ENCODE assay signal across 7 mouse cellular contexts in the genomic region with DNA sequence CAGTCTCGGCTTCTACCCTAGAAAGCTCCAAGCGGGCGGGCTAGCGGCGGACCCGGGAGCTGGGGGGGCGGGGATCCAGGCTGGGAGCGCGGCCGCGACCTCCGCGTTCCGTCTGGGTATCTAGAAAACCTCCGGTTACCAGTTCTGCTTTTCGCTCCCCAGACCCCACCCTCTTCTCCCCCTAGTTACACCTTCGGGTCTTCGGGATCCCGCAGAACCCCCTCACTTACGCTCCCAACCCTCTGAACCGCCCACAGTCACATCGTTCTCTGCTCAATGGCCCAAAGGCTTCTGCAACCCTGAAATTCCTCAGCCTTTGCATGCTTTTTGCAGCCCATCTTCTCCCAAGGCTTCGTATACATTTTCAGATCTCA. TPM values are rescaled to one million over a fixed set of nuclear protein-coding genes. Genes with fewer than 3 reads are reported as not detected.
A peak's percentile ranks its signal among the peaks of the same experiment; 100 is the strongest.
DNase-seq lines count a peak whose midpoint lies in the region; ATAC-seq and TF ChIP-seq lines count a peak whose summit lies in the region.

No protein-coding gene starts in this region.

- DNase-seq in lung, postnatal 4 days: no peak
- no peak for DNase-seq in adrenal gland, adult (ENCODE audit: inconsistent age in 2 of 2, low spot score in 1 of 2)
- DNase-seq in cerebellum, adult 11 months: no peak

- no peaks in the 10 kb centered on the region; the same call in 1 of the 2 replicates for H3K27me3 ChIP-seq in lung, embryonic 15.5 days
- peaks cover 13% of the 10 kb centered on the region for H3K27me3 ChIP-seq in embryonic facial prominence, embryonic 13.5 days
- H3K27me3 ChIP-seq in intestine, postnatal 0 days (replicated peaks; ENCODE audit: control insufficient read depth, insufficient read depth, low read length): no peaks in the 10 kb centered on the region
- H3K27me3 ChIP-seq in small intestine, adult 2 months (ENCODE audit: control insufficient read depth, insufficient read depth, low read length): no peaks in the 10 kb centered on the region

- peak overlapping the region; percentile 67 for H3K27ac ChIP-seq in lung, embryonic 15.5 days
- peak overlapping the region; percentile 44; the same call in 1 of the 2 replicates for H3K27ac ChIP-seq in embryonic facial prominence, embryonic 13.5 days
- H3K27ac ChIP-seq in intestine, postnatal 0 days (ENCODE audit: low read depth, low read length): peak overlapping the region; percentile 35; the same call in 1 of the 2 replicates
- no peak overlapping the region for H3K27ac ChIP-seq in small intestine, adult 2 months (ENCODE audit: insufficient read depth, low read depth, low read length)

- H3K4me1 ChIP-seq in lung, embryonic 15.5 days: peaks cover 24% of the 10 kb centered on the region
- peaks cover 18% of the 10 kb centered on the region for H3K4me1 ChIP-seq in embryonic facial prominence, embryonic 13.5 days
- H3K4me1 ChIP-seq in intestine, postnatal 0 days (replicated peaks; ENCODE audit: control insufficient read depth, insufficient read depth, low read length): no peaks in the 10 kb centered on the region
- H3K4me1 ChIP-seq in small intestine, adult 2 months (ENCODE audit: control insufficient read depth, insufficient read depth, insufficient read length, low read length): peaks cover 2% of the 10 kb centered on the region; the same call in 1 of the 2 replicates

- H3K36me3 ChIP-seq in lung, embryonic 15.5 days: no peaks in the 10 kb centered on the region; the same call in 1 of the 2 replicates
- H3K36me3 ChIP-seq in embryonic facial prominence, embryonic 13.5 days: peaks cover 21% of the 10 kb centered on the region
- H3K36me3 ChIP-seq in intestine, postnatal 0 days (ENCODE audit: control insufficient read depth, insufficient read depth): peaks cover 10% of the 10 kb centered on the region; the same call in 1 of the 2 replicates
- peaks cover 2% of the 10 kb centered on the region; the same call in 1 of the 2 replicates for H3K36me3 ChIP-seq in small intestine, adult 2 months (ENCODE audit: control insufficient read depth, insufficient read depth, low read length)

- peak overlapping the region; percentile 87 for H3K4me3 ChIP-seq in lung, embryonic 15.5 days
- H3K4me3 ChIP-seq in embryonic facial prominence, embryonic 13.5 days: peak overlapping the region; percentile 68
- H3K4me3 ChIP-seq in intestine, postnatal 0 days (ENCODE audit: low read depth, low read length): peak overlapping the region; percentile 79
- H3K4me3 ChIP-seq in small intestine, adult 2 months (ENCODE audit: low read depth, low read length): peak overlapping the region; percentile 86

- WGBS in lung, embryonic 15.5 days: under 1% methylated on average over 22 of the region's 23 CpGs
- WGBS in embryonic facial prominence, embryonic 13.5 days: under 1% methylated on average over 23 of the region's 23 CpGs
- 1% methylated on average over 21 of the region's 23 CpGs for WGBS in intestine, postnatal 0 days
- under 1% methylated on average over 23 of the region's 23 CpGs for WGBS in small intestine, adult 2 months

- H3K4me2 ChIP-seq in lung, embryonic 15.5 days: peak overlapping the region; percentile 94
- H3K4me2 ChIP-seq in embryonic facial prominence, embryonic 13.5 days: peak overlapping the region; percentile 75
- peak overlapping the region; percentile 93 for H3K4me2 ChIP-seq in intestine, postnatal 0 days (replicated peaks; ENCODE audit: low read depth)

- 0 out of 2 replicates have a peak, but pooled peaks have one; percentile 1 for ATAC-seq in lung, embryonic 15.5 days (ENCODE audit: borderline replicate concordance, extremely low read depth, low FRiP score, low TSS enrichment)
- ATAC-seq in embryonic facial prominence, embryonic 13.5 days (ENCODE audit: insufficient number of reproducible peaks, insufficient read depth, low FRiP score, low TSS enrichment, low read depth): no peak
- 0 out of 2 replicates have a peak, but pooled peaks have one; percentile 1 for ATAC-seq in intestine, postnatal 0 days

- H3K9ac ChIP-seq in lung, embryonic 15.5 days: peak overlapping the region; percentile 79
- H3K9ac ChIP-seq in embryonic facial prominence, embryonic 13.5 days: peak overlapping the region; percentile 88
- H3K9ac ChIP-seq in intestine, postnatal 0 days (ENCODE audit: low read depth, low read length): peak overlapping the region; percentile 74

- 0 out of 2 replicates have a peak, but pooled peaks have one; percentile 3 for TF ChIP-seq CTCF in intestine, postnatal 0 days (IDR thresholded peaks at IDR 0.05; ENCODE audit: low read depth)
- TF ChIP-seq CTCF in small intestine, adult 2 months (IDR thresholded peaks at IDR 0.05; ENCODE audit: extremely low read depth, insufficient read length, insufficient replicate concordance, low read depth, low read length): no peak

- H3K9me3 ChIP-seq in lung, embryonic 15.5 days: no peaks in the 10 kb centered on the region
- no peaks in the 10 kb centered on the region for H3K9me3 ChIP-seq in embryonic facial prominence, embryonic 13.5 days
- H3K9me3 ChIP-seq in intestine, postnatal 0 days (ENCODE audit: control insufficient read depth): no peaks in the 10 kb centered on the region

- no peak for TF ChIP-seq POLR2A in small intestine, adult 2 months (IDR thresholded peaks at IDR 0.05; ENCODE audit: low read depth, low read length)

RNA-seq across cellular contexts. Expression of a gene that starts 0.8 kb away (rescaled TPM):
- polyA plus RNA-seq in lung, embryonic 15.5 days (2015; fragmentation: Nextera tagmentation; extraction: Ambion mirVana): 0.73 and 0.86 TPM in 2 replicates
- 0.60 and 0.91 TPM in 2 replicates for polyA plus RNA-seq in embryonic facial prominence, embryonic 13.5 days (2015; fragmentation: Nextera tagmentation; extraction: Ambion mirVana)
- 0.33 and 0.64 TPM in 2 replicates for polyA plus RNA-seq in intestine, postnatal 0 days (2015; fragmentation: Nextera tagmentation; extraction: Ambion mirVana)
- polyA plus RNA-seq in small intestine, adult 2 months (2012; rRNA removed): 0.89 and 1.4 TPM in 2 replicates

RNA-seq across cellular contexts. Expression of a gene that starts 1.1 kb away (rescaled TPM):
- polyA plus RNA-seq in lung, embryonic 15.5 days (2015; fragmentation: Nextera tagmentation; extraction: Ambion mirVana): 0.35 and 0.45 TPM in 2 replicates
- 0.39 and 0.54 TPM in 2 replicates for polyA plus RNA-seq in embryonic facial prominence, embryonic 13.5 days (2015; fragmentation: Nextera tagmentation; extraction: Ambion mirVana)
- polyA plus RNA-seq in intestine, postnatal 0 days (2015; fragmentation: Nextera tagmentation; extraction: Ambion mirVana): 0.12 TPM in 1 of 2 replicates, not detected in the other
- 0.20 and 0.39 TPM in 2 replicates for polyA plus RNA-seq in small intestine, adult 2 months (2012; rRNA removed)

RNA-seq across cellular contexts. Expression of a gene that starts 6.5 kb away (rescaled TPM):
- 5.6 and 6.5 TPM in 2 replicates for polyA plus RNA-seq in lung, embryonic 15.5 days (2015; fragmentation: Nextera tagmentation; extraction: Ambion mirVana)
- polyA plus RNA-seq in embryonic facial prominence, embryonic 13.5 days (2015; fragmentation: Nextera tagmentation; extraction: Ambion mirVana): 7.5 TPM in 2 replicates
- 2.9 TPM in 2 replicates for polyA plus RNA-seq in intestine, postnatal 0 days (2015; fragmentation: Nextera tagmentation; extraction: Ambion mirVana)
- 7.1 and 13.1 TPM in 2 replicates for polyA plus RNA-seq in small intestine, adult 2 months (2012; rRNA removed)

RNA-seq across cellular contexts. Expression of a gene that starts 7.1 kb away (rescaled TPM):
- polyA plus RNA-seq in lung, embryonic 15.5 days (2015; fragmentation: Nextera tagmentation; extraction: Ambion mirVana): 385 and 422 TPM in 2 replicates
- 412 and 418 TPM in 2 replicates for polyA plus RNA-seq in embryonic facial prominence, embryonic 13.5 days (2015; fragmentation: Nextera tagmentation; extraction: Ambion mirVana)
- polyA plus RNA-seq in intestine, postnatal 0 days (2015; fragmentation: Nextera tagmentation; extraction: Ambion mirVana): 384 and 398 TPM in 2 replicates
- polyA plus RNA-seq in small intestine, adult 2 months (2012; rRNA removed): 41.1 and 59.0 TPM in 2 replicates

RNA-seq across cellular contexts. Expression of a gene that starts 31.3 kb away (rescaled TPM):
- 14.2 and 15.7 TPM in 2 replicates for polyA plus RNA-seq in lung, embryonic 15.5 days (2015; fragmentation: Nextera tagmentation; extraction: Ambion mirVana)
- polyA plus RNA-seq in embryonic facial prominence, embryonic 13.5 days (2015; fragmentation: Nextera tagmentation; extraction: Ambion mirVana): not detected in 2 replicates
- 7.4 and 24.6 TPM in 2 replicates for polyA plus RNA-seq in intestine, postnatal 0 days (2015; fragmentation: Nextera tagmentation; extraction: Ambion mirVana)
- polyA plus RNA-seq in small intestine, adult 2 months (2012; rRNA removed): 12.3 and 443 TPM in 2 replicates
